ENCODE assay signal across 8 mouse cellular contexts in genomic region chr1:86529590-86529989, GRCm38 (mm10). TPM values are rescaled to one million over a fixed set of nuclear protein-coding genes. Genes with fewer than 3 reads are reported as not detected.
DNase-seq lines count a peak whose midpoint lies in the region; ATAC-seq and TF ChIP-seq lines count a peak whose summit lies in the region.

No protein-coding gene starts in this region.

- peak overlapping the region; percentile 84 for H3K4me2 ChIP-seq in liver, embryonic 11.5 days
- H3K4me2 ChIP-seq in neural tube, embryonic 15.5 days = peak overlapping the region; percentile 89

- no peak for TF ChIP-seq CTCF in embryonic fibroblast, embryonic 13.5 days (IDR thresholded peaks at IDR 0.05; ENCODE audit: borderline replicate concordance, insufficient read depth, low read length)

- no peaks in the 10 kb centered on the region for H3K27me3 ChIP-seq in liver, embryonic 11.5 days (replicated peaks; ENCODE audit: control insufficient read depth, insufficient read depth, low read length)
- H3K27me3 ChIP-seq in limb, embryonic 10.5 days (ENCODE audit: low read depth, poor library complexity, severe bottlenecking) = no peaks in the 10 kb centered on the region
- no peaks in the 10 kb centered on the region for H3K27me3 ChIP-seq in neural tube, embryonic 15.5 days (replicated peaks)

- ATAC-seq in liver, embryonic 11.5 days (replicated peaks; ENCODE audit: low FRiP score) = no peak
- no peak for ATAC-seq in neural tube, embryonic 15.5 days (ENCODE audit: low FRiP score)

- H3K4me3 ChIP-seq in liver, embryonic 11.5 days (ENCODE audit: low read depth, low read length) = peak overlapping the region; percentile 85
- peak overlapping the region; percentile 96 for H3K4me3 ChIP-seq in embryonic fibroblast, embryonic 13.5 days (ENCODE audit: insufficient read depth, low read length)
- peak overlapping the region; percentile 100 for H3K4me3 ChIP-seq in limb, embryonic 10.5 days
- peak overlapping the region; percentile 83 for H3K4me3 ChIP-seq in neural tube, embryonic 15.5 days (replicated peaks)

- 48% methylated on average over 4 of the region's 4 CpGs for WGBS in liver, embryonic 11.5 days
- WGBS in limb, embryonic 10.5 days = 54% methylated on average over 4 of the region's 4 CpGs
- 33% methylated on average over 4 of the region's 4 CpGs for WGBS in neural tube, embryonic 15.5 days

- H3K4me1 ChIP-seq in liver, embryonic 11.5 days (replicated peaks; ENCODE audit: control insufficient read depth, insufficient read depth, low read length) = peaks cover 32% of the 10 kb centered on the region
- H3K4me1 ChIP-seq in embryonic fibroblast, embryonic 13.5 days (ENCODE audit: control insufficient read depth, insufficient read depth, low read length) = peaks cover 7% of the 10 kb centered on the region; the same call in 1 of the 2 replicates
- H3K4me1 ChIP-seq in limb, embryonic 10.5 days = peaks cover 26% of the 10 kb centered on the region
- H3K4me1 ChIP-seq in neural tube, embryonic 15.5 days = peaks cover 44% of the 10 kb centered on the region

- H3K9ac ChIP-seq in liver, embryonic 11.5 days (ENCODE audit: low read depth, low read length) = peak overlapping the region; percentile 100
- H3K9ac ChIP-seq in neural tube, embryonic 15.5 days (replicated peaks) = peak overlapping the region; percentile 82

- H3K36me3 ChIP-seq in liver, embryonic 11.5 days (ENCODE audit: control insufficient read depth, insufficient read depth, low read length) = peaks cover 24% of the 10 kb centered on the region
- H3K36me3 ChIP-seq in limb, embryonic 10.5 days = peaks cover 47% of the 10 kb centered on the region
- H3K36me3 ChIP-seq in neural tube, embryonic 15.5 days = peaks cover 19% of the 10 kb centered on the region

- peak overlapping the region; percentile 98 for H3K27ac ChIP-seq in liver, embryonic 11.5 days (ENCODE audit: low read depth, low read length)
- no peak overlapping the region for H3K27ac ChIP-seq in embryonic fibroblast, embryonic 13.5 days (ENCODE audit: insufficient read depth, low read length)
- peak overlapping the region; percentile 99 for H3K27ac ChIP-seq in limb, embryonic 10.5 days
- peak overlapping the region; percentile 100; the same call in 1 of the 2 replicates for H3K27ac ChIP-seq in neural tube, embryonic 15.5 days (replicated peaks)

- no peak for TF ChIP-seq POLR2A in embryonic fibroblast, embryonic 13.5 days (IDR thresholded peaks at IDR 0.05; ENCODE audit: low read depth, low read length)

- no peaks in the 10 kb centered on the region for H3K9me3 ChIP-seq in liver, embryonic 11.5 days (ENCODE audit: control insufficient read depth, low read length)
- no peaks in the 10 kb centered on the region for H3K9me3 ChIP-seq in limb, embryonic 10.5 days (replicated peaks)
- H3K9me3 ChIP-seq in neural tube, embryonic 15.5 days (replicated peaks) = no peaks in the 10 kb centered on the region

- DNase-seq in liver, embryonic 11.5 days (ENCODE audit: low spot score) = no peak
- no peak for DNase-seq in liver
- DNase-seq in limb, embryonic 10.5 days (ENCODE audit: low spot score) = no peak
- DNase-seq in right cerebral cortex, postnatal 10 days (ENCODE audit: low spot score in 2 of 2) = no peak
- no peak for DNase-seq in ovary, postnatal 36 days (ENCODE audit: low spot score)
- DNase-seq in spleen, postnatal 14 days (ENCODE audit: low spot score in 2 of 2) = no peak

RNA-seq across cellular contexts. Expression of gene Ptma, which starts 3.1 kb away (rescaled TPM):
- 2,666 and 2,805 TPM in 2 replicates for polyA plus RNA-seq in liver, embryonic 11.5 days (2014; fragmentation: Nextera tagmentation; extraction: Ambion mirVana)
- 1,524 and 1,625 TPM in 2 replicates for polyA plus RNA-seq in embryonic fibroblast, embryonic 13.5 days (2011; ENCODE audit: insufficient read length, low read depth, missing spikeins)
- polyA plus RNA-seq in limb, embryonic 10.5 days (2016; fragmentation: Nextera tagmentation; extraction: Ambion mirVana) = 3,283 and 3,422 TPM in 2 replicates
- polyA plus RNA-seq in neural tube, embryonic 15.5 days (2015; fragmentation: Nextera tagmentation; extraction: Ambion mirVana) = 1,254 and 1,565 TPM in 2 replicates

RNA-seq across cellular contexts. Expression of gene Pde6d, which starts 52.8 kb away (rescaled TPM):
- polyA plus RNA-seq in liver, embryonic 11.5 days (2014; fragmentation: Nextera tagmentation; extraction: Ambion mirVana) = 48.1 and 52.1 TPM in 2 replicates
- 37.0 and 39.9 TPM in 2 replicates for polyA plus RNA-seq in embryonic fibroblast, embryonic 13.5 days (2011; ENCODE audit: insufficient read length, low read depth, missing spikeins)
- 60.5 and 74.6 TPM in 2 replicates for polyA plus RNA-seq in limb, embryonic 10.5 days (2016; fragmentation: Nextera tagmentation; extraction: Ambion mirVana)
- 103 and 128 TPM in 2 replicates for polyA plus RNA-seq in neural tube, embryonic 15.5 days (2015; fragmentation: Nextera tagmentation; extraction: Ambion mirVana)

RNA-seq across cellular contexts. Expression of gene Cops7b, which starts 53.1 kb away (rescaled TPM):
- polyA plus RNA-seq in liver, embryonic 11.5 days (2014; fragmentation: Nextera tagmentation; extraction: Ambion mirVana) = 30.8 and 33.4 TPM in 2 replicates
- 23.0 and 30.0 TPM in 2 replicates for polyA plus RNA-seq in embryonic fibroblast, embryonic 13.5 days (2011; ENCODE audit: insufficient read length, low read depth, missing spikeins)
- polyA plus RNA-seq in limb, embryonic 10.5 days (2016; fragmentation: Nextera tagmentation; extraction: Ambion mirVana) = 77.0 and 79.9 TPM in 2 replicates
- polyA plus RNA-seq in neural tube, embryonic 15.5 days (2015; fragmentation: Nextera tagmentation; extraction: Ambion mirVana) = 53.7 and 59.4 TPM in 2 replicates
